Mouse (Mus musculus) thymus, adult 2 months (tissue): ENCODE data around the gene Prkrip1. TPM values are rescaled to one million over a fixed set of nuclear protein-coding genes. Genes with fewer than 3 reads are reported as not detected.
"Not testable (repeated sequence)": the region's sequence is repeated elsewhere in the genome, so short reads cannot be mapped to it uniquely, and the experiment has no call there.

ENCODE experiments used
- DNase-seq: peaks from one replicate; pipeline ENCODE4 v3.0.0; 2021
- H3K27ac ChIP-seq: fragments of 200-500 bp; 2 replicates; pipeline ENCODE4 v1.5.1; 2012; ENCODE audit warnings: low read length, control low read depth; ENCODE audit not compliant: control insufficient read depth, insufficient read depth
- H3K27me3 ChIP-seq: fragments of 200-500 bp; 2 replicates; pipeline ENCODE4 v1.6.1; 2012; ENCODE audit warnings: mild to moderate bottlenecking, low read length, moderate library complexity, mixed read lengths; ENCODE audit not compliant: control insufficient read depth, insufficient read depth
- H3K36me3 ChIP-seq: fragments of 200-500 bp; 2 replicates; pipeline ENCODE4 v1.6.1; 2012; ENCODE audit warnings: mild to moderate bottlenecking, low read length, moderate library complexity; ENCODE audit not compliant: control insufficient read depth, insufficient read depth
- H3K4me1 ChIP-seq: fragments of 200-500 bp; replicated peaks from 2 replicates; pipeline ENCODE4 v1.6.1; 2012; ENCODE audit warnings: low read length; ENCODE audit not compliant: control insufficient read depth, insufficient read depth
- H3K4me3 ChIP-seq: fragments of 200-500 bp; 2 replicates; pipeline ENCODE4 v1.5.1; 2012; ENCODE audit warnings: mild to moderate bottlenecking, low read length, control low read depth, moderate library complexity; ENCODE audit not compliant: control insufficient read depth, insufficient read depth
- CTCF ChIP-seq: fragments of 200-500 bp; IDR thresholded peaks from 2 replicates; pipeline ENCODE4 v1.5.1; 2012; ENCODE audit warnings: mild to moderate bottlenecking, control low read depth, low read length, moderate library complexity, borderline replicate concordance; ENCODE audit not compliant: control insufficient read depth, poor library complexity, insufficient read depth; ENCODE audit errors: extremely low read depth
- POLR2A ChIP-seq: fragments of 200-500 bp; IDR thresholded peaks from 2 replicates; pipeline ENCODE4 v1.6.1; 2012; ENCODE audit warnings: mild to moderate bottlenecking, low read length, control low read depth, moderate library complexity; ENCODE audit not compliant: control insufficient read depth, poor library complexity, insufficient read depth; ENCODE audit errors: extremely low read depth
- WGBS: fragments of 180-500 bp; shearing (Covaris S2); methylation state at CpG from one replicate; pipeline ENCODE4 v1.1.7; 2018; 5-methylcytosine and 5-hydroxymethylcytosine counted together
- polyA plus RNA-seq: library from polyadenylated mRNA; depleted of rRNA; stranded (reverse); fragments of >200 nt; gene quantifications from 2 replicates; pipeline ENCODE4 v1.2.3, GENCODE M21; 2012

The Prkrip1 gene
- polyA plus RNA-seq, 1 experiment, result 20.7 TPM

DNA sequence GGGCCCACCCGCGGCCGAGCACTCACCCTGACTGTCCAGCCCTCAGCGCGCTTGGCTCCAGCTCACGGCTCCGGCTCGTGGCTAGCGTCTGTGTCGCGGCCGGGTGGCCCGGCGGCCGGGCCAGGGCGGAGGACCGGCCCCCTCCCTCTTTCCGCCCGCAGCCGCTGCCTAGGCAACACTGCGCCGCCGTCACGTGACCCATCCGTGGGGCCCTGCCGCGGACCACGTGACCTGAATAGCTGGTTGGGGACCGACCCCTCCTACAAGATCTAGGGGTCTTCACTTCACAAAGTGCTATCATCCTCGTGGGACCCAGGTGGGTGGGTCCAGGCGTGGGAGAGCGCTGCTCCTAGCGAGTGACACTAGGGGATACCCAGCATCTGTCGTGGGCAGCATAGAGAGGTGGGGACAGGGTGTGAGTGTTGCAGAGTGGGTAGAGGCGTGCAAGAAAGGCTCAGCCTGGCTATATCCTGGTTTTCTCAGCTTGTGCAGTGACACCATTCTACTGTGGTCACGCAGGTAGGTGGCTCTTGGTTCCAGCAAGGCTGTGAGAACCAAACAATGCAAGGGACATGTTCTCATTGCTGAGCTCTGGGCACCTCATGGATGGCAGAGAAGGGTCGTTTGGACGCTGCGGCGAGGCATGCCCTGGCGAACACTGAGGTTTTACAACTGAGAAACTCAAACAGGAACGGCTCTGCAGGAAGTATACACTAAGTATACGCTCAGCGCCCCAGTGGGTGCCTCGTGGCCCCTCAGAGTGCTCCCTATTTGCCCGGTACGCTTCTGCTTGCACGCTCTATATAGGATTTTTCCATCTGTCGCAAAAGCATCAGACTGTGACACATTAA is 28.0 kb downstream of the Prkrip1 start, which contains the start of gene Orai2:
Orai2 (minus strand) TSS at position 202 of the 851 bp plus-strand sequence.
- TF ChIP-seq POLR2A (peak; percentile 52), CTCF (0 out of 2 replicates have a peak, but pooled peaks have one; percentile 5)
- Histone ChIP-seq H3K4me3 (peak within 1 kb of the TSS; percentile 90), H3K36me3 (peaks cover 16% of the 10 kb centered on the region; the same call in 1 of the 2 replicates), H3K27ac (peak within 1 kb of the TSS; percentile 97), H3K27me3 (no peaks in the 10 kb centered on the region), H3K4me1 (peaks cover 44% of the 10 kb centered on the region)
- peak; percentile 93 for DNase-seq
- under 1% methylated on average over 49 of the region's 49 CpGs for WGBS

DNA sequence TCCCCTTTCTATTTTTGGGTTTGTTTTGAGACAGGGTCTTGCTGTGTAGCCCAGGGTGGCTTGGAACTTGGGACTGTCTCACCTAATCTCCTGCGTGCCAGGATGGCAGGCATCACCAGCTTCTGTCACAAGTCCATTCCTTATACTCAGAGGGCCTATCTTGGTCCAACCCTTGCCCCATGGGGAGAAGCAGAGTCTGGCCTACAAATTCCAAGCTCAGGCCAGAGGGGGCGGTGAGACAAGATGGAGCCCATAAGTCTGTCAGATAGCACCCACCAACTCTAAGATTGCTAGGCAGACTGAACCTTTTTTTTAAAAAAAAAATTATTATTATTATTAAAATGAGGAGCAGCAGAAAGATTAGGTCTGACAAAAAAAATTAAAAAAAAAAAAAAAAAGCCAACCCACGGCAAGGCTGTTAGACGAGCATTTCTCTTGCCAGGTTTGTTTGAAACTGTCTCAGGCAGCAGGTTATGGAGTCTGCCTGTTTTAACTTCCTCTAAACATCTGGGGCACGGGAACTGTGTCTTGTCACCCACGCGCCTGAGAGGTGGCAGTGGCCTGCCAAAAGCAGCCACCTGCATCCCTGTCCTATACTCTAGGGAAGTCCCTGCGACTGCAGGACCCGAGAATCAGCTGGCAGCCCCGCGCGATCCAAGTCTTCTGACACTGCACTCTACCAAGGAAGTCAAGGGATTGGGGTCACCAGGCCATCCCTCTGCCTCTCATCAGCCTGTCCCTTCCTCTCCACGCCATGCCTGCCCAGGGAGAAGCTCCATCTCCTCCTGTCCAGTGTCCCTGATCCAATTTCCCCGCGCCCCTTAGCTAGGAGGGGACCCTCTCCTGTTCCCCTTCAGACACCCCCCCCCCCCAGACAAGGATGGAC is 28.9 kb downstream of the Prkrip1 start:
- Histone ChIP-seq H3K27me3 (no peaks in the 10 kb centered on the region), H3K4me3 (peak overlapping the region; percentile 90), H3K36me3 (peaks cover 21% of the 10 kb centered on the region), H3K27ac (peak overlapping the region; percentile 97), H3K4me1 (peaks cover 44% of the 10 kb centered on the region)
- DNase-seq, result peak; percentile 72
- WGBS, result 9% methylated on average over 15 of the region's 15 CpGs
- TF ChIP-seq POLR2A, result no peak

DNA sequence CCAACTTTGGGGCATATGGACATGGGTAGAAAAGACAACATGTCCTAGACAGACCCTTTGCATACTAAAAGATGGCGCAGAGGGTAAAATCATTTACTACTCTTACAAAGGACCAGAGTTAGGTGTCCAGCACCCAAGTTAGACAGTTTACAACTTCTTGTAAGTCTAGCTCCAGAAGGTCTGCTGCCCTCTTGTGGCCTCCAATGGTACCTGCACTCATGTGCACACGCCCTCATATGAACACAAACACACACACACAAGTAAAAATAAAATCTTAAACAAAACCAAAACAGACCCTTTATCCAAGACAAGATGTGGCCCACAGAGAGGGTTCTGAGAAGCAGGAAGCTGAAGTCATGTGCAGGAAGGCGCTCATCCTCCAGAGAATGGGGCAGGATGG is 30.7 kb downstream of the Prkrip1 start:
- 98% methylated on average over 3 of the region's 3 CpGs for WGBS
- Histone ChIP-seq H3K4me3 (no peak overlapping the region), H3K36me3 (peaks cover 23% of the 10 kb centered on the region), H3K27ac (no peak overlapping the region), H3K27me3 (no peaks in the 10 kb centered on the region), H3K4me1 (peaks cover 30% of the 10 kb centered on the region)
- TF ChIP-seq POLR2A (no peak), CTCF (no peak)
- DNase-seq, result no peak

DNA sequence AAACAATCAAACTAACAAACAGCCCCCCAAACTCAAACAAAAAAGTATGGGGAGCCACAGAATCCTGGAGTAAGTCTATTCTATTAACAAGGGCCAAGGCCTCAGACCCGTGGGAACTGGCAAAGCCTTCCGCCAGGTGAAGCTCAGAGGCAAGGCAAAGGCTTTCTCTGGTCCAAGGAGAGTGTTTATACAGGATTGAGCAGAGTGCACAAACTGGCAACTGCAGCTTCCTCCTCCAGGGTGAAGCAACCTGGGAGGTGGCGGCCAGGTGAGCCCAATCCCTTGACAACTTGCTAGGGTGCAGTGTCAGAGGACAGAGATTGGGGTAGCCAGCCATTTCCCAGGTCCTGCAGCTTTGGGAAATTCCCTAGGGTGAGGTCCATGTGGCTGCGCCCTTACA is 31.5 kb downstream of the Prkrip1 start:
- TF ChIP-seq POLR2A (no peak), CTCF (no peak)
- Histone ChIP-seq H3K27me3 (no peaks in the 10 kb centered on the region), H3K27ac (no peak overlapping the region), H3K4me3 (no peak overlapping the region), H3K36me3 (peaks cover 28% of the 10 kb centered on the region), H3K4me1 (peaks cover 23% of the 10 kb centered on the region)
- 95% methylated on average over 4 of the region's 4 CpGs for WGBS
- DNase-seq, result no peak

DNA sequence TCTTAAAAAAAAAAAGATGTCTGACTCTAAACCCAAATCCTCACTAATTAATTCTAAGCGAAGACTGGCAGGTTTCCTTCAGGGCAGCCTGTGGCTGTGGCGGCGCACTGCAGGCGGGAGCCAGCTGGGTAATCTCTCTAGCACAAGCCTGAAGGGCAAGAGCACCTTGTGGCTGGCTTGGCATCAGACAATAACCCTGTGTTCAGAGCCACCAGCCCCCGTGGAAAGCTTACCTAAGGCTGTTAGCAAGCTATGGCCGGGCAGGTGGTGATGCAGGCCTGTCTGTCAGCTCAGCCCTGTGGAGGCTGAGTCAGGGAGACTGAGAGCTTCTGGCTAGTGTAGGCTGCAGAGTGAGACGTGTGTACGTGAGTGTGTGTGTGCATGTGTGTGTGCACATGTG is 33.5 kb downstream of the Prkrip1 start:
- no peaks in the 10 kb centered on the region for H3K27me3 ChIP-seq
- no peak overlapping the region for H3K4me3 ChIP-seq
- WGBS, result 89% methylated on average over 8 of the region's 8 CpGs
- H3K36me3 ChIP-seq, result peaks cover 40% of the 10 kb centered on the region
- peaks cover 12% of the 10 kb centered on the region for H3K4me1 ChIP-seq
- H3K27ac ChIP-seq, result no peak overlapping the region
- DNase-seq, result no peak
- no peak for TF ChIP-seq CTCF
- TF ChIP-seq POLR2A, result no peak

DNA sequence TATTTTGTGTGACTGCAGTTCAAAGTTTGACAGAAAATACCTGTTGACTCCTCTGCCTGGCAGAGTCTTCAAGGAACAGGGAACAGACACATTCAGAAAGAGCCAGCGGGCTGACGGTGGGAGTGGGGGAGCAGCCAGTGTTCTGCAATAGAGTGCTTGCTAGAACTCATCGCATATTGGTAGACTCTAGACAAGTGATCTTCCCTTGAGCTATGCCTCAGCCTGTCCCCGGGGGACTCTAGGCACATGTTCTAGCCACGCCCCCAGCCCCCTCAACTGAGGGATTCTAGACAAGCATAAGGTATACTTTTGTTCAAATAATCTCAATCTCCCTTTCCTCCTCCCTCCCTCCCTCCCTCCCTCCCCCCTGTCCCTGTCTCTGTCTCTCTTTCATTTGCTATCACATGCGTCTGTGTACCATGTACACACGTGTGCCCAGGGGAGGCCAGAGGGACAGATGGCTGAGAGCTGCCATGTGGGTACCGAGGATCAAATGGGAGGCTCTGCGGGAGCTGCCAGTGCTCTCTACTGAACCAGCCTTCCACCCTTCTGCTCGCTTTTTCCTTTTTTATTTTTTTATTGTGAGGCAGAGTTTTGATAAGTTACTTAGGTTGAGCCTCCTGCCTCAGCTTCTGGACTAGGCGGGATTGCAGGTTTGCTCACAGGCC is 34.8 kb downstream of the Prkrip1 start:
- Histone ChIP-seq H3K4me1 (peaks cover 6% of the 10 kb centered on the region; the same call in 1 of the 2 replicates), H3K27me3 (no peaks in the 10 kb centered on the region), H3K27ac (no peak overlapping the region), H3K4me3 (no peak overlapping the region), H3K36me3 (peaks cover 43% of the 10 kb centered on the region)
- no peak for DNase-seq
- 97% methylated on average over 11 of the region's 11 CpGs for WGBS
- TF ChIP-seq CTCF, result no peak
- TF ChIP-seq POLR2A, result no peak

DNA sequence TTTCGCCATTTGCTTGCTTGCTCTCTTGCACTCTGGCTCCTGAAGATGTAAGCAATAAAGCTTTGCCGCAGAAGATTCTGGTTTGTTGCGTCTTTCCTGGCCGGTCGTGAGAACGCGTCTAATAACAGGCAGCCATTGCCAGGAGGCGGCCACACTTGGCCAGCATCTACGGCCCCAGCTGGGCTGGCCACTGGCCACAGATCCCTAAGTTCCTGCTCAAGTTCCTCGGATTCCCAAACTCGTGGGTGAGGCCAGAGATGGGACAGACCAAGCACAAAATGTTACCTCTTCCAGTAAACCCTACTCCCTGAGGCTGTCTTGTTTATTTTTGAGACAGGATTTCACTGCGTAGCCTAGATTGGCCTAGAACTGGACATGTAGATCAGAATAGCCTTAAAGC is 38.7 kb downstream of the Prkrip1 start:
- H3K27ac ChIP-seq, H3K4me1 ChIP-seq, H3K27me3 ChIP-seq, H3K4me3 ChIP-seq, DNase-seq: not testable (repeated sequence)
- peaks cover 24% of the 10 kb centered on the region for H3K36me3 ChIP-seq
- 98% methylated on average over 11 of the region's 12 CpGs for WGBS
